Mouse (Mus musculus): ENCODE results near the gene Olfr62. TPM values are rescaled to one million over a fixed set of nuclear protein-coding genes. Genes with fewer than 3 reads are reported as not detected.

Olfr62 gene
- polyA plus RNA-seq, 1 experiment from 2014 or later, result not detected

DNA sequence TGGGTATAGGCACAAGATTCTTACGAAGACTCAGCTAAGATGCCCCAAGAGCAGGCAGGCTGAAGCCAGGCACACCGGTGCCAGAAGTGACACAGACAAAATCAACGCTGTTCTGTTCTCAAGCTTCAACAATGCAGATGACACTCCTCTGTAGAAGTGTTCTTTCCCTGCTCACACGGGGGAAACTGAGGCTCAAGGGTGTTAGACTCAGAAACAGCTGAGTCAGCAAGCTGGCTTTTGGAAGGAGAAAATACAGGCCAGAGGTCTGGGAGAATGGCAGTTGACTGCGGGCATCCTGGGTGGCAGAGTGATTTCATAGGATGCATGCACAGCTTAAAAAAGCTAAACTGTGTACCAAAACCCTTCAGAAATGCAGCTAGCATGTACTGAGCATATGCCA lies 49.3 kb downstream of the Olfr62 start:
- no peak overlapping the region for H3K9ac ChIP-seq (ENCODE audit: low read length)
- H3K4me3 ChIP-seq (ENCODE audit: control insufficient read depth in 1 of 2, insufficient read depth in 1 of 2, low read depth in 1 of 2, low read length in 2 of 2), result no peak overlapping the region
- ATAC-seq (ENCODE audit: insufficient number of reproducible peaks, insufficient read depth, low FRiP score, low read depth), result no peak
- 73% methylated on average over 5 of the region's 5 CpGs for WGBS
- no peaks in the 10 kb centered on the region for H3K4me1 ChIP-seq (ENCODE audit: control insufficient read depth in 2 of 2, insufficient read depth in 2 of 2, low read length in 2 of 2)
- no peak overlapping the region for H3K4me2 ChIP-seq (ENCODE audit: low read length)
- H3K9me3 ChIP-seq (ENCODE audit: control insufficient read depth, low read length), result no peaks in the 10 kb centered on the region
- no peak overlapping the region for H3K27ac ChIP-seq (replicated peaks in 1 of 2; ENCODE audit: control insufficient read depth in 1 of 2, insufficient read depth in 1 of 2, low read depth in 2 of 2, low read length in 2 of 2)
- no peaks in the 10 kb centered on the region for H3K36me3 ChIP-seq (ENCODE audit: control insufficient read depth, insufficient read depth, low read length)
- H3K27me3 ChIP-seq (ENCODE audit: control insufficient read depth, insufficient read depth, low read length), result no peaks in the 10 kb centered on the region

DNA sequence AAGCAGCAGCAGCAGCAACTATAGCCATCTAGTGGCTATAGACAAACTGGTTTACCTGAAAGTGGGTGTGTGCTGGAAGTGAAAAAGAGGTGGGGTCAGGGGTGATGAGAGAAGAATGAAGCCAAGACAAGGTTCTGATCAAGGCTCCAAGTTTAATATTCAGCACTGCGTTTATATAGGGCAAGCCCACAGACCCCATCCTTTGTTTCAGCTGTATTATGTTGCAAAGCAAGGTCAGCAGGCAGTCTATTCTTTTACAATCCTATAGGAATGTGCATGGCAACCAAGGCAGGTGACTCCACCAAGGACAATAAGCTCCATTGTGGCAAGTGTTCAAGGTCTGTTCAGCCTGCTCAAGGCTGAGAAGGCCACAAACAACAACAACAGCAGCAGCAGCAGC lies 52.9 kb downstream of the Olfr62 start:
- Histone ChIP-seq H3K9ac (ENCODE audit: low read length) (no peak overlapping the region), H3K4me2 (ENCODE audit: low read length) (no peak overlapping the region), H3K36me3 (ENCODE audit: control insufficient read depth, insufficient read depth, low read length) (no peaks in the 10 kb centered on the region), H3K9me3 (ENCODE audit: control insufficient read depth, low read length) (no peaks in the 10 kb centered on the region), H3K4me3 (ENCODE audit: control insufficient read depth in 1 of 2, insufficient read depth in 1 of 2, low read depth in 1 of 2, low read length in 2 of 2) (no peak overlapping the region), H3K4me1 (ENCODE audit: control insufficient read depth in 2 of 2, insufficient read depth in 2 of 2, low read length in 2 of 2) (no peaks in the 10 kb centered on the region), H3K27ac (replicated peaks in 1 of 2; ENCODE audit: control insufficient read depth in 1 of 2, insufficient read depth in 1 of 2, low read depth in 2 of 2, low read length in 2 of 2) (no peak overlapping the region), H3K27me3 (ENCODE audit: control insufficient read depth, insufficient read depth, low read length) (no peaks in the 10 kb centered on the region)
- no peak for ATAC-seq (ENCODE audit: insufficient number of reproducible peaks, insufficient read depth, low FRiP score, low read depth)
- 43% methylated on average over 1 of the region's 1 CpGs for WGBS

Other genes starting within 250 kb of the Olfr62 start
- gene Szt2, start 249.7 kb upstream of the Olfr62 start, polyA plus RNA-seq (2014; fragmentation: Nextera tagmentation; extraction: Ambion mirVana), result 7.1 and 7.6 TPM in 2 replicates
- gene Med8, start 249.6 kb upstream of the Olfr62 start, polyA plus RNA-seq (2014; fragmentation: Nextera tagmentation; extraction: Ambion mirVana), result 63.6 and 69.4 TPM in 2 replicates
- gene Elovl1, start 230.9 kb upstream of the Olfr62 start, polyA plus RNA-seq (2014; fragmentation: Nextera tagmentation; extraction: Ambion mirVana), result 60.2 and 60.3 TPM in 2 replicates
- gene Cdc20, start 221.6 kb upstream of the Olfr62 start, polyA plus RNA-seq (2014; fragmentation: Nextera tagmentation; extraction: Ambion mirVana), result 150 and 165 TPM in 2 replicates
- 1.0 and 1.7 TPM in 2 replicates for gene Mpl, start 201.4 kb upstream of the Olfr62 start, polyA plus RNA-seq (2014; fragmentation: Nextera tagmentation; extraction: Ambion mirVana)
- 38.1 and 48.7 TPM in 2 replicates for gene Tie1, start 168.9 kb upstream of the Olfr62 start, polyA plus RNA-seq (2014; fragmentation: Nextera tagmentation; extraction: Ambion mirVana)
- gene 2610528J11Rik, start 132.0 kb upstream of the Olfr62 start, polyA plus RNA-seq (2014; fragmentation: Nextera tagmentation; extraction: Ambion mirVana), result not detected in 2 replicates
- 0.24 and 0.43 TPM in 2 replicates for gene Tmem125, start 114.9 kb upstream of the Olfr62 start, polyA plus RNA-seq (2014; fragmentation: Nextera tagmentation; extraction: Ambion mirVana)
- 0.16 and 0.22 TPM in 2 replicates for gene Cfap57, start 38.2 kb upstream of the Olfr62 start, polyA plus RNA-seq (2014; fragmentation: Nextera tagmentation; extraction: Ambion mirVana)
- gene Ebna1bp2, start 38.2 kb upstream of the Olfr62 start, polyA plus RNA-seq (2014; fragmentation: Nextera tagmentation; extraction: Ambion mirVana), result 80.5 and 86.0 TPM in 2 replicates
- gene Olfr1342, start 33.8 kb downstream of the Olfr62 start, polyA plus RNA-seq (2014; fragmentation: Nextera tagmentation; extraction: Ambion mirVana), result not detected in 2 replicates
- not detected in 2 replicates for gene Olfr1341, start 44.6 kb downstream of the Olfr62 start, polyA plus RNA-seq (2014; fragmentation: Nextera tagmentation; extraction: Ambion mirVana)
- gene Olfr1340, start 61.2 kb downstream of the Olfr62 start, polyA plus RNA-seq (2014; fragmentation: Nextera tagmentation; extraction: Ambion mirVana), result not detected in 2 replicates
- gene Olfr1339, start 73.2 kb downstream of the Olfr62 start, polyA plus RNA-seq (2014; fragmentation: Nextera tagmentation; extraction: Ambion mirVana), result not detected in 2 replicates
- gene Olfr1338, start 99.8 kb downstream of the Olfr62 start, polyA plus RNA-seq (2014; fragmentation: Nextera tagmentation; extraction: Ambion mirVana), result not detected in 2 replicates
- gene Olfr1337, start 123.6 kb downstream of the Olfr62 start, polyA plus RNA-seq (2014; fragmentation: Nextera tagmentation; extraction: Ambion mirVana), result not detected in 2 replicates
- gene Olfr1335, start 151.0 kb downstream of the Olfr62 start, polyA plus RNA-seq (2014; fragmentation: Nextera tagmentation; extraction: Ambion mirVana), result not detected in 2 replicates
- not detected in 2 replicates for gene Olfr1333, start 177.3 kb downstream of the Olfr62 start, polyA plus RNA-seq (2014; fragmentation: Nextera tagmentation; extraction: Ambion mirVana)
- not detected in 2 replicates for gene Olfr1331, start 205.7 kb downstream of the Olfr62 start, polyA plus RNA-seq (2014; fragmentation: Nextera tagmentation; extraction: Ambion mirVana)
- gene Olfr1330, start 229.6 kb downstream of the Olfr62 start, polyA plus RNA-seq (2014; fragmentation: Nextera tagmentation; extraction: Ambion mirVana), result 0.04 and 0.19 TPM in 2 replicates

Measured in heart, embryonic 14.5 days (tissue).